Mouse (Mus musculus) intestine, embryonic 16.5 days (tissue): ENCODE data around the gene Dstn. TPM values are rescaled to one million over a fixed set of nuclear protein-coding genes. Genes with fewer than 3 reads are reported as not detected.

ENCODE experiments used
- ATAC-seq: fragments of 200-750 bp; cut with Nextera tagmentation; 2 replicates; pipeline ENCODE4 v1.8.0; 2017; ENCODE audit warnings: moderate TSS enrichment, moderate library complexity
- H3K27ac ChIP-seq: fragments of 300-500 bp; sonication (generic); 2 replicates; pipeline ENCODE4 v1.5.1; 2014; ENCODE audit warnings: mild to moderate bottlenecking, low read length
- H3K27me3 ChIP-seq: fragments of 300-500 bp; sonication (generic); replicated peaks from 2 replicates; pipeline ENCODE4 v1.6.1; 2014; ENCODE audit warnings: low read length, control low read depth, mixed read lengths; ENCODE audit not compliant: control insufficient read depth, insufficient read depth
- H3K36me3 ChIP-seq: fragments of 300-500 bp; sonication (generic); 2 replicates; pipeline ENCODE4 v1.6.1; 2014; ENCODE audit warnings: low read length, control low read depth; ENCODE audit not compliant: control insufficient read depth, insufficient read depth
- H3K4me1 ChIP-seq: fragments of 300-500 bp; sonication (generic); 2 replicates; pipeline ENCODE4 v1.6.1; 2014; ENCODE audit warnings: low read length, control low read depth, mixed read lengths; ENCODE audit not compliant: control insufficient read depth, insufficient read depth
- H3K4me2 ChIP-seq: fragments of 300-500 bp; sonication (generic); 2 replicates; pipeline ENCODE4 v1.6.1; 2014; ENCODE audit warnings: low read depth, low read length, control low read depth
- H3K4me3 ChIP-seq: fragments of 300-500 bp; sonication (generic); 2 replicates; pipeline ENCODE4 v1.5.1; 2014; ENCODE audit warnings: mild to moderate bottlenecking, low read length
- H3K9ac ChIP-seq: fragments of 300-500 bp; sonication (generic); 2 replicates; pipeline ENCODE4 v1.6.1; 2014; ENCODE audit warnings: low read depth, low read length
- H3K9me3 ChIP-seq: fragments of 300-500 bp; sonication (generic); 2 replicates; pipeline ENCODE4 v1.6.1; 2016; ENCODE audit warnings: low read length, control low read depth; ENCODE audit not compliant: control insufficient read depth
- WGBS: fragments of 180-500 bp; shearing (Covaris S2); extraction: QIAGEN DNeasy Blood & Tissue Kit; methylation state at CpG from one replicate; pipeline ENCODE4 v1.1.7; 2014; 5-methylcytosine and 5-hydroxymethylcytosine counted together
- polyA plus RNA-seq: library from polyadenylated mRNA; unstranded; fragments of >200 nt; fragmentation: Nextera tagmentation; extraction: Ambion mirVana; gene quantifications from 2 replicates; pipeline ENCODE4 v1.2.1, GENCODE M21; 2015

Gene Dstn
- polyA plus RNA-seq, 1 experiment from 2014 or later: 822 TPM

- ATAC-seq: no peak
Measured at GRCm38 (mm10) chr2:143949217-143949616, 34.1 kb downstream of the Dstn start.

DNA sequence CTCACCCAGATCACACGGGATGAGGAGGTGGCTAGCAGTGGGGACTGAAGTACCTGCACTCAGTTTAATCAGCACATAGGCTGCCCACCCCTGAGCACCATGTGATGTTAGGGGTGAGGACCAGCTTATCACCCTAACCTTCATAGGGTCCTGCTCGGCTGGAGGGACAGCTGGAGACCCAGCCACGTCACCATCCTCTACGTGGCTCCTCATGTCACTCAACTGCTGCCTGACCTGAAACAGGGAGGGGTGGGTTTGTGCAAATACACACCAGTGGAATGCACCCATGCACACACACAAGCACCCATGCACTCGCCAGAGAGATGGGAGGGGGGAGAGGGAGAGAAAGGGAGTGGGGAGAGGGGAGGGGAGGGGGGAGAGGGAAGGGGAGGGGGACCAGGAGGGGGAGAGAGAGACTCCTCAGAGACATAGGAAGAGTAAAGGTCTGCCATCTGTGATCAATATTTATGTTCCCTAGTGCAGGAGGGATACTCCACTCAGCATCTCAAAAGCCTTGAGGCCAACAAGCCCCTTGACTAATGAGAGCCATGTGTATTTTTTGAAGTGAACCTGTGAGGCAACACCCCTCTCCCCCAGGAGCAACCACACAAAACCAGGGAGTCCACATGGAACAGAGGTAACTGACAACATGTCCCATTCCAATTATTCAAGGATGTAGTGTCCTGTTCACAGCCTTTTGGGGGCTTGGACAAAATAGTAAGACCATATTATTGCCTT lies 35.3 kb downstream of the Dstn start:
- Histone ChIP-seq H3K27ac (no peak overlapping the region), H3K4me1 (peaks cover 7% of the 10 kb centered on the region; the same call in 1 of the 2 replicates), H3K9me3 (no peaks in the 10 kb centered on the region), H3K4me3 (no peak overlapping the region), H3K9ac (no peak overlapping the region), H3K27me3 (no peaks in the 10 kb centered on the region), H3K36me3 (peaks cover 60% of the 10 kb centered on the region), H3K4me2 (no peak overlapping the region)
- 83% methylated on average over 5 of the region's 5 CpGs for WGBS
- ATAC-seq: no peak

More at GRCm38 (mm10) chr2:143949217-143949616, 34.1 kb downstream of the Dstn start:
- Histone ChIP-seq H3K27me3 (no peaks in the 10 kb centered on the region), H3K4me2 (no peak overlapping the region), H3K4me3 (no peak overlapping the region), H3K9me3 (no peaks in the 10 kb centered on the region), H3K27ac (no peak overlapping the region), H3K36me3 (peaks cover 60% of the 10 kb centered on the region), H3K4me1 (peaks cover 7% of the 10 kb centered on the region; the same call in 1 of the 2 replicates), H3K9ac (no peak overlapping the region)
- WGBS: 94% methylated on average over 6 of the region's 6 CpGs

DNA sequence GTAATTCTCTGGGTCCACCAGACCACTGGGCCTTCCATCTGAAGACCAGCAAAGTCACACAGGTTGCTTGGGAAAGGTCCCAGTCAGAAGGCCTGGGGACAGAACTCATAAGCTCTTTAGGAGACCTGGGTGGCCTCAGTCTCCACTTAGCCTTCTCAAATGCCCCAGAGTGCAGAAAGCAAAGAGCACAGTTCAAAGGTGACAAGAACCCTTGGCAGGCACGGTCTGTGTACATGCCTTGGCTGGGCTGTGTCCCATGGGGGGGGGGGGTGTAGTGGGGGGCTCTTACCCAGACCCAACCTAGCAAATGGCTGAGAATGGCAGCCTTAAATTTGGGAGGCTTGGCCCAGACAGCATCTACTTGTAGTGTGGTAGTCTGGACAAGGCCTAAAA lies 35.9 kb downstream of the Dstn start:
- WGBS: 86% methylated on average over 1 of the region's 1 CpGs
- no peaks in the 10 kb centered on the region for H3K9me3 ChIP-seq
- H3K9ac ChIP-seq: no peak overlapping the region
- peaks cover 59% of the 10 kb centered on the region for H3K36me3 ChIP-seq
- ATAC-seq: no peak
- no peaks in the 10 kb centered on the region for H3K27me3 ChIP-seq
- peaks cover 7% of the 10 kb centered on the region; the same call in 1 of the 2 replicates for H3K4me1 ChIP-seq
- H3K4me2 ChIP-seq: no peak overlapping the region
- no peak overlapping the region for H3K4me3 ChIP-seq
- no peak overlapping the region for H3K27ac ChIP-seq

GRCm38 (mm10) chr2:143951546-143952315 lies 36.6 kb downstream of the Dstn start:
- H3K4me2 ChIP-seq: no peak overlapping the region

GRCm38 (mm10) chr2:143953944-143954343 lies 38.8 kb downstream of the Dstn start:
- no peak for ATAC-seq
- Histone ChIP-seq H3K27ac (no peak overlapping the region), H3K27me3 (no peaks in the 10 kb centered on the region), H3K4me3 (no peak overlapping the region), H3K4me2 (no peak overlapping the region), H3K36me3 (peaks cover 48% of the 10 kb centered on the region), H3K9ac (no peak overlapping the region), H3K4me1 (0 out of 2 replicates have a peak, but pooled peaks cover 3% of the 10 kb centered on the region), H3K9me3 (no peaks in the 10 kb centered on the region)
- 85% methylated on average over 4 of the region's 4 CpGs for WGBS

More at GRCm38 (mm10) chr2:143951546-143952315, 36.6 kb downstream of the Dstn start:
- 73% methylated on average over 5 of the region's 5 CpGs for WGBS
- Histone ChIP-seq H3K9ac (no peak overlapping the region), H3K9me3 (no peaks in the 10 kb centered on the region), H3K27me3 (no peaks in the 10 kb centered on the region), H3K27ac (no peak overlapping the region), H3K4me3 (no peak overlapping the region), H3K36me3 (peaks cover 58% of the 10 kb centered on the region), H3K4me1 (peaks cover 7% of the 10 kb centered on the region; the same call in 1 of the 2 replicates)
- peak; percentile 39; the same call in 1 of the 2 replicates for ATAC-seq

DNA sequence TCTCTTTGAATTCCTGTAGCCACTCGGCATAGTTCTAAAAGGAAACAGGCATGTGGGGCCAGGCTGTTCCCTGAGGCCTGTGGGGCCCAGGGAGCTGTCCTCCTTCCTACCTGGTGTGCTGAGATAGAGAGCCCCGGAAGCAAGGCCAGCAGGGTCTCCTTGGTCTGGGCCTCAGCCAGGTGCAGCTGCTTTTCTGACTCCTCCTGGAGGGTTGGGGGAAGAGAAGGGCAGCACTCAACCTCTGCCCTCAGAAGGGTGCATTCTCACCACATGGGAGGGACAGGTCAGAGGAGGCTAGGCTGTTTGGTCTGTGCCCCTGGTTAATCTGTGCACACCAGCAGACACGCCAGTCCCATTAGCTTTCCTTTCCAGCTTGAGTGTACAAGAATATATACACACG lies 39.9 kb downstream of the Dstn start:
- H3K27me3 ChIP-seq: no peaks in the 10 kb centered on the region
- H3K27ac ChIP-seq: no peak overlapping the region
- no peak overlapping the region for H3K4me2 ChIP-seq
- H3K36me3 ChIP-seq: peaks cover 45% of the 10 kb centered on the region
- no peak for ATAC-seq
- H3K4me1 ChIP-seq: 0 out of 2 replicates have a peak, but pooled peaks cover 3% of the 10 kb centered on the region
- 87% methylated on average over 4 of the region's 4 CpGs for WGBS
- no peak overlapping the region for H3K9ac ChIP-seq
- H3K9me3 ChIP-seq: no peaks in the 10 kb centered on the region
- no peak overlapping the region for H3K4me3 ChIP-seq

GRCm38 (mm10) chr2:143955746-143956145 lies 40.6 kb downstream of the Dstn start:
- Histone ChIP-seq H3K9me3 (no peaks in the 10 kb centered on the region), H3K4me2 (no peak overlapping the region), H3K36me3 (peaks cover 42% of the 10 kb centered on the region), H3K4me3 (no peak overlapping the region), H3K4me1 (0 out of 2 replicates have a peak, but pooled peaks cover 3% of the 10 kb centered on the region), H3K27ac (no peak overlapping the region), H3K27me3 (no peaks in the 10 kb centered on the region), H3K9ac (no peak overlapping the region)
- no peak for ATAC-seq
- WGBS: 95% methylated on average over 4 of the region's 4 CpGs

DNA sequence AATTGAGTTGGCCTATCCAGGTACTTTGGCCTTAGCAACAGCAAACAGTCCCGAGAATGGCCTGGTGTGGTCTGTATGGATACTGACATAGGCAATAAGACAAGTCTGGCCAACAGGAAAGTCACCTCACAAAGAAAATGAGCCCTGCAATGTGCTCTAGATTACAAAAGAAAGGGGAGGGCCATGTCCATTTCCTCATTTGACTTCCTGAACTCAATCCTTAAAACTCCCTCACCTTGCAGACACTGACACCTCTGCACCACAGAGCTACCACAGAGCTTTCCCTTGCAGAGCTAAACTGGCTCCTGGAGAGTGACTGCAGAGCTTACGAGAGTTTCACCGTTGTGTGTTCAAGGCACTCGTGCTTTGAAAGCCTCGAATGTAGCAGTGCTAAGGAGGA lies 47.1 kb downstream of the Dstn start:
- no peak overlapping the region for H3K4me3 ChIP-seq
- 94% methylated on average over 5 of the region's 5 CpGs for WGBS

DNA sequence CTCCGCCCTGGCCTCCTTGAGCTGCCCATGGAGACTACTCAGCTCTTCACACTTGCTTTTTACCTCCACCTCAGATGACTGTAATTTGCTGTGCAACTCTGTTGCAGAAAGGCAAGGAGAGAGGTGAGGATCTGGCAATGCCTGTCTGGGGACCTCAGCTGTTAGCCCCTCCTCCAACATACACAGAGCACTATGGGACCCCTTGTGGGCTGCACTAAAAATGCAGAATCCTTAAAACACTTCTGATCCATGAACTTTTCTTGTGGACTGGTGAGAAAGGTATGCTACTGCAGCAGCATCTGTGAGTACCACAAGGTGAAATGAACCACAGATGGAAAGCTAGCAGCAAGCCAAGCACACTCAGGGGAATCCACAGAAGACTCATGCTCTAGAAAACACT lies 48.2 kb downstream of the Dstn start:
- Histone ChIP-seq H3K4me1 (no peaks in the 10 kb centered on the region), H3K4me3 (no peak overlapping the region), H3K4me2 (no peak overlapping the region), H3K27ac (no peak overlapping the region), H3K27me3 (no peaks in the 10 kb centered on the region), H3K9me3 (no peaks in the 10 kb centered on the region), H3K9ac (no peak overlapping the region), H3K36me3 (peaks cover 59% of the 10 kb centered on the region)
- no peak for ATAC-seq
- WGBS: 100% methylated on average over 1 of the region's 1 CpGs

More for the DNA sequence above, 47.1 kb downstream of the Dstn start:
- Histone ChIP-seq H3K4me2 (no peak overlapping the region), H3K27me3 (no peaks in the 10 kb centered on the region), H3K27ac (no peak overlapping the region), H3K9ac (no peak overlapping the region), H3K9me3 (no peaks in the 10 kb centered on the region), H3K4me1 (no peaks in the 10 kb centered on the region), H3K36me3 (peaks cover 51% of the 10 kb centered on the region)
- ATAC-seq: no peak
